Mouse (Mus musculus) naive thymus-derived CD4-positive, alpha-beta T cell, adult 5 months (primary cell): ENCODE data around the gene Nkg7. TPM values are rescaled to one million over a fixed set of nuclear protein-coding genes. Genes with fewer than 3 reads are reported as not detected.

Experiments
- polyA plus RNA-seq: library from polyadenylated mRNA; unstranded; fragments of 100-300 nt; shearing (Covaris generic); gene quantifications from one replicate; pipeline ENCODE4 v1.2.1, GENCODE M21; 2017

Nkg7 gene
- polyA plus RNA-seq = 3.4 TPM

GRCm38 (mm10) chr7:43436341-43437255, at the start of gene Nkg7:
Gene Nkg7, plus strand, starts transcription at chr7:43437073.

GRCm38 (mm10) chr7:43408131-43408553, 28.7 kb upstream of the Nkg7 start, which contains the start of gene Siglecg:
Gene Siglecg, plus strand, starts transcription at chr7:43408204.

GRCm38 (mm10) chr7:43427406-43427805, 9.5 kb upstream of the Nkg7 start, which contains the start of gene Lim2:
Gene Lim2, plus strand, starts transcription at chr7:43427670.

GRCm38 (mm10) chr7:43440482-43440881, 3.6 kb downstream of the Nkg7 start, which contains the start of gene Cldnd2:
Gene Cldnd2, plus strand, starts transcription at chr7:43440782.

GRCm38 (mm10) chr7:43443917-43444293, 7.0 kb downstream of the Nkg7 start, which contains the start of the genes Etfb and Gm45233:
Gene Etfb, plus strand, starts transcription at chr7:43444083.
Gene Gm45233, plus strand, starts transcription at chr7:43444128.

GRCm38 (mm10) chr7:43462851-43463250, 26.0 kb downstream of the Nkg7 start, which contains the start of gene Vsig10l:
Gene Vsig10l, plus strand, starts transcription at chr7:43463151.

Other genes starting within 250 kb of the Nkg7 start
- gene Zfp715, start 123.8 kb upstream of the Nkg7 start, polyA plus RNA-seq = 17.8 TPM
- gene Siglecf, start 85.7 kb upstream of the Nkg7 start, polyA plus RNA-seq = not detected
- gene Siglecg, start 28.9 kb upstream of the Nkg7 start, polyA plus RNA-seq = 0.14 TPM
- not detected for gene Lim2, start 9.4 kb upstream of the Nkg7 start, polyA plus RNA-seq
- gene Cldnd2, start 3.7 kb downstream of the Nkg7 start, polyA plus RNA-seq = not detected
- 36.6 TPM for gene Etfb, start 7.0 kb downstream of the Nkg7 start, polyA plus RNA-seq
- gene Gm45233, start 7.1 kb downstream of the Nkg7 start, polyA plus RNA-seq = not detected
- 0.75 TPM for gene Vsig10l, start 26.1 kb downstream of the Nkg7 start, polyA plus RNA-seq
- not detected for gene Iglon5, start 53.0 kb downstream of the Nkg7 start, polyA plus RNA-seq
- gene 4931406B18Rik, start 68.9 kb downstream of the Nkg7 start, polyA plus RNA-seq = not detected
- not detected for gene Cd33, start 107.4 kb downstream of the Nkg7 start, polyA plus RNA-seq
- gene Zfp658, start 125.2 kb downstream of the Nkg7 start, polyA plus RNA-seq = 4.4 TPM
- gene Zfp719, start 142.5 kb downstream of the Nkg7 start, polyA plus RNA-seq = 4.4 TPM
- gene Zfp819, start 170.1 kb downstream of the Nkg7 start, polyA plus RNA-seq = not detected
- gene Ceacam18, start 197.6 kb downstream of the Nkg7 start, polyA plus RNA-seq = not detected
- gene Siglece, start 223.1 kb downstream of the Nkg7 start, polyA plus RNA-seq = 0.50 TPM
- gene Ctu1, start 234.9 kb downstream of the Nkg7 start, polyA plus RNA-seq = 6.1 TPM